Mouse (Mus musculus) right cerebral cortex, adult 2 months (tissue): ENCODE data around the gene Galntl6.

Source experiments
- DNase-seq, 2 experiments: peaks; one replicate each; pipeline ENCODE4 v3.0.0; 2021 to 2022; ENCODE audit warnings: low spot score in 2 of 2

The Galntl6 gene

GRCm38 (mm10) chr8:57843461-57843860, 1069.0 kb downstream of the Galntl6 start:
- DNase-seq, result no peak

DNA sequence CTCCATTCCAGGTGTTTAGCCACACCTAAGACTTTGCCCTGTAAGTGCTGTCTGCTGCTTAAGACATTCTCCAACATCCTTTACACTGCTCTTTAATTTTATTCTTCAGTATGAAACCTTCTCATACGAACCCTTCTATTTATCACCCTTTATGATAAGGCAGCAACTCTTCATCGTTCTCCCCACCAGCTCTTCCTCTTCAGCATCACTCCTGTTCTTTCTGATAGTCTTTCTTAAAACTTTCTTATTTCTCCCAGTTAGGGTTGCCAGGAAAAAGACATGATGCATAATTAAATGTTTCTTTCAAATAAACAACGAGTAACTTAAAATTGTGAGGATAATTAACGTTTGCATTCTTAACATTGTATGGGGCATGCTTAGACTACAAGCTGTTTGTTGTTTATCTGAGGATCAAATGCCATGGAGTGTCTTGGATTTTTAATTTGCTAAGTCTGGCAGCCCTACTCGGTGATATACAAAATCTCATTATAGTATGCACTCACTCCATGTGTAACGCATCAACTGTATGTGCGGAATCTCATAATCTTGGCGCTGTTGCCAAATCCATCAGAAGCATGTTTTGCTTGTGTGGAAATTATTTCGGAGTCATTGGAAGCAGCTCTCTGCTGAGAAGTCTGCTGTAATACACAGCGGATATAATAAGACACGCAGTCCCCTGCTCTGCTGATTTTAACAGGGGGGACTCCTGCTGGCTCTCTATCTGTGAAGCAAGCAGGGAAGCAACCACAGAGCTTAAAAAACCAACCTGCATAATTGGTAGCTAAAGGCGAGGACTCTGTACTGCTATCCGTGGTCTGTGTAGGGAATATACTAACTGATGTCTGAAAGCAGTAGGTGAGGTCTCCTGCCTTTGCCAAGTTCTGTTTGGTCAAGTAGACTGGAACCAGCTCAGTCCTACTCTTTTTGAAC, 1069.7 kb downstream of the Galntl6 start:
- DNase-seq, result peak; percentile 12 to 36

DNA sequence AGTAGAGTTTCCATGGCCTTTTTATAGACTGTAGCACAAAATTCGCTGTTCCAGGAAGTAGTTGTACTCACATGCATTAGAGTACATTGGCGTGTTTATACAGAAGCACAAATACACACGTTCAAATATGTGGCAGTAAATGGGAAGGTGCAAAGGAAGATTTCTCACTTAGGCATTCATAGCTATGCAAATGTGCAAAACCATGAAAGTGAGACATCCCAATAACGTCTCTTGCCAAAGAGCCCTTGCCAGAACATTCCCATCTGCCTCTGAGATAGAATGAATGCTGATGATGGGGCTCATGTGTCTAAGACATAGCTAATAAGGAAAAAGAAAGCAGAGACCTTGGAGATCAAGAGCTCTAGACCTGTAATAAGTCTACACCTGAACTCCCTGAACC, 1071.0 kb downstream of the Galntl6 start:
- no peak for DNase-seq

GRCm38 (mm10) chr8:57837384-57837783, 1075.1 kb downstream of the Galntl6 start:
- DNase-seq, result no peak

- DNase-seq, result no peak
Observed at GRCm38 (mm10) chr8:57836981-57837380, 1075.5 kb downstream of the Galntl6 start.

DNA sequence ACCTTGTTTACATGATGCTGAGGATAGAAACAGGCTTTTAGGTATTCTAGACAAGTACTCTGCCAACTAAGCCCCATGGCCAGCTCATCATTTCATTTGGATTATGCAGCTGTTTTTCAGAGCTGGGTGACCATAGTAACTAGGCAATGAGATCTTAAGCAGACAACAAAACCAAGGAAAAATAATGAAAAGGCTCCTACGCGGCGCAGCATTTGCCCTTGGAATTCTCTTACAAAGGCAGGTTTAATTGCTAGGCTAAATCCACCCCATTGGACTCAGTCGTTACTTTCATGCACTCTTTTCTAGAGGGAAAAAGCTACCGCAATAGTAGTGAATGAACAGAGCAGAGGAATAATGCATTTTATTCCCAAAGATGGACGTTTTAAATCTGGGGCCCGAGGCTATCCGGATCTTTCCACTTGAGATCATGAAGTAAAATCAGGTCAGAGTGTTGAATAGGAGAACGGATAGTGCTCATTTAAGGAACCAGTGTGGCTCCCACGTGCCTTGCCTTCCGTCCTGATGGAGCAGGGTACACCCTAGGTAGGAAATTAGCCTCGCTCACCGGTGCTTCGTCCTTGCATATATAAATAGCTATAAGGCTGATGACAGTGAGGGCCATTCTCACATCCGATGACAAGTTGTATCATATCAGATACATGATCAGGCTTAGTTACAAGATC, 1076.1 kb downstream of the Galntl6 start:
- peak in 1 of 2 experiments; percentile 7 for DNase-seq

- no peak for DNase-seq
Observed at GRCm38 (mm10) chr8:57823151-57823550, 1089.3 kb downstream of the Galntl6 start.

GRCm38 (mm10) chr8:57816034-57816433, 1096.4 kb downstream of the Galntl6 start:
- DNase-seq, result no peak

DNA sequence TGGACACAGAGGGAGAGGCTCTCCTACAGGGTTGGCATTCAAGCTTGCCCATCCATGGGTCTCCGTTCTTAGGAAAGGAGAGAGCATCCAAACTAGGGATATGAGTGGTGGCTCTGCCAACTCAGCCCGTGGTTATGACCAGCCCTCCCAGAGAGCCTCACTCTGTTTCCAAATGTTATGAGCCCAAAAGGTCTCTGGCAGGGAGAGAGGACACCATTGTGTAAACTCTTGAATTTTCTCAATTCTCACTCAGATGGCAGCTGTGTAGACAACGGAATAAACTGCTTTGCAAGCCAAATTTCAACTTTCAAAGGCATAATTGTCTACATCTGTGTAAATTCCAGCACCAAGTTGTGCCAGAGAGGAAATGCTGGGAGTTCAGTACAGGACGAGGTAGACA, 1105.4 kb downstream of the Galntl6 start:
- DNase-seq, result no peak

DNA sequence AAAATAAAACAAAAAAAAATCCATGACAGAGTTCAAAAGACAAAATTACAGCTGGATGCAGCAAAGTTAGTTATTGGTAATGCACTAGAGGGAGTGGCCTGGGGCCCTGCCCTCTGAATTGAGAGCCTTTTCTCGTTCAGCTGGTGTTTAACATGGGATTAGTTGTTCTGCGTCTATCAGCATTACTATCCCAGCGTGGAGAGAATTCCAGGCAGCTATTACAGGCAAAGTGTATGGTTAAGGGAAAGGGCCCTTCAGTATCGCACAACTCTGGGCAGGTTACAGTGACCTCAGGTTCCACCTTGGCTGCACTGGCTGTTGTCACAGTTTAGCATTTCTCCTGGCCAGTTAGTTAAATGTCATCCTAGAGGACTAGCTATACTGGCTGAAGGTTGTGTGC, 1107.3 kb downstream of the Galntl6 start:
- DNase-seq, result no peak

GRCm38 (mm10) chr8:57803821-57804220, 1108.6 kb downstream of the Galntl6 start:
- no peak for DNase-seq

DNA sequence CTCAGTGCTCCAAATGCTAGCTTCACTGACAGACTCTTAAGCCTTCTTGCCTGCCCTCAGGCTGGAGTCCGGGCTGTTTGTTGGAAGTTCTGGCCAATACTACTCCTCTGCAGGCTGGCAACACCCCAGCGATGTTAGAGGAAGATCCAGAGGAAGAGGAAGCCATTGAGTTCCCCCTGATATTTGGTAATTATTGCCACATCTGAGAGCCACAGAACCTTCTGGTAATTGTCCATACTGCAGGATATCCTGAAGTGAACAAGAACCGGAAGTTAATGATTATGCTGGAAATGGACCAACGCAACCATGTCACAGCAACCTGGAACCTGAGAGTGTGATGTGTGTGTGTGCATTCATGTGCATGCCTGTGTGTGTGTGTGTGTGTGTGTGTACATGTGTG, 1111.2 kb downstream of the Galntl6 start:
- no peak for DNase-seq

DNA sequence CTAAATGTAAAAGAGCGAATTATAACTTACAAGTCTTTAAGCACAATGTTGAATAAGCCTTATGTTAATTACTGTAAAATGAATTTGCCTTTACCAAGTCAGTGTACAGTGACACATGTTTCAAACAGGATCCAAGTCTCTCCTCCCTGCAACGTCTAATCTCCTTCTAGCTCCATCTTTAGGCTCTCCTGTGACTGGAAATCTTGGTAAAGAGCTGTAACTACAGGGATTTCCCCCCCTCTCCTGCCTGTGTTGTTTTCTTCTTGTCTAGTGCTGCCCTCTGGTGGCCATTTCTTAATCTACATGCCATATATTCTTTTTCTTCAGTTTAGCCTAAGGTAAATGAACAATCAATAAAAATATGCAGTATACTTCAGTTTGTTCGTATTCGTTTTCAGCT, 1112.1 kb downstream of the Galntl6 start:
- peak; percentile 75 to 86 for DNase-seq

DNA sequence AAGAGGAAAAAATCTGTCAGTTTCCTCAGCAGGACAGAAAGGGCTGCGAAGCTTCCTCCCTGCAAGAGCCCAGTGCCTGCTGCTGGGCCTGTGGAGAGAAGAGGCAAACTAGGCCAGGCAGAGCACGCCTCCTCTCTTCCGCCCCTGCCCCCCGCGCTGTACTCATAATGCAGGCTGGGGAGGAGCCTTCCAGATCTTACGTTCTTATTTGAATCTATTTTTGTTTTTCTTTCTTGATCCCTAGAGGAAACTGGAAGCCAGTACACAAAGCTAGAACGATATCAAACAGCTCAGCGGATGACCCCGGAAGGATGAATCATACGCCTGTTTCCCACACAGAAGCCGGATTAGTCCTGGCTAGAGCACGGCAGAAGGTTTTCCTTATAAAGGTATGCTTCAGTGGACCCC, 1112.6 kb downstream of the Galntl6 start:
- DNase-seq, result peak; percentile 59 to 64

DNA sequence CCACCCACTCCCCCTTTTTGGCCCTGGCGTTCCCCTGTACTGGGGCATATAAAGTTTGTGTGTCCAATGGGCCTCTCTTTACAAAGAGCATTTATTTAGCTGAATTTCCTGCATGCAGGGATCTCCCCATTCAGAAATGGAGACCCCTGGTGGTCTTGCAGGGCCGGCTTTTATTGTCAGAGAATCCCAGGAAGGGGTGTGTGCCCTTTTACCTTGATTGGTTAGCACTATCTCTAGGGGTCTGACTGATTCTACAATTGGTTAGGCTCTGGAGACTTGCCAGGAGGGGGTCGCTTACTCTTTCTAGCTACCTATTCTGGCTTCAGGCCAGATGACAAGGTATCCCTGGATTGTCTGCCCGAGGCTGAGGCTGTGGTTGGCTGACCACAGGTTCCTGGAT, 1119.0 kb downstream of the Galntl6 start:
- DNase-seq, result no peak

GRCm38 (mm10) chr8:57792246-57792645, 1120.2 kb downstream of the Galntl6 start:
- peak in 1 of 2 experiments; percentile 25 for DNase-seq

GRCm38 (mm10) chr8:57791309-57791721, 1121.1 kb downstream of the Galntl6 start:
- DNase-seq, result peak; percentile 21 to 33

DNA sequence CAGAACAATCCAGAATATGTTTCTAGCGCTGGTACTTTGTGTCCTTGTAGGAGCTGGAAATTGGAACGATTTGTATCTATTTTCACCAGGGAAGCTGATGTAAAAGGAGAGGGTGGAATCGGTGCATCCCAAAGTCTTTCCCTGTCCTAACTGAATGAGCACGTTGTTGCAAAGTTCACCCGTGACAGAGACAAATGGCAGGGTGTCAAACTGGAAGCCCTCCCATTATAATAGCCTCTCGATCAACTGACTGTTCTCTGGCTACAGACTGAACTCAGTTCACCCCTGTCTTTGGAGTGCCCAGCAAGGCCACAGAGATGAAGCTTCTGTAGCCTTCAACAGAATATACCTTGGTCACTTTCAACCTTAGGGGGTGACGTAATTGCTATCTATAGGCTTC, 1132.9 kb downstream of the Galntl6 start:
- DNase-seq, result no peak

GRCm38 (mm10) chr8:57777988-57778721, 1134.3 kb downstream of the Galntl6 start:
- no peak for DNase-seq

DNA sequence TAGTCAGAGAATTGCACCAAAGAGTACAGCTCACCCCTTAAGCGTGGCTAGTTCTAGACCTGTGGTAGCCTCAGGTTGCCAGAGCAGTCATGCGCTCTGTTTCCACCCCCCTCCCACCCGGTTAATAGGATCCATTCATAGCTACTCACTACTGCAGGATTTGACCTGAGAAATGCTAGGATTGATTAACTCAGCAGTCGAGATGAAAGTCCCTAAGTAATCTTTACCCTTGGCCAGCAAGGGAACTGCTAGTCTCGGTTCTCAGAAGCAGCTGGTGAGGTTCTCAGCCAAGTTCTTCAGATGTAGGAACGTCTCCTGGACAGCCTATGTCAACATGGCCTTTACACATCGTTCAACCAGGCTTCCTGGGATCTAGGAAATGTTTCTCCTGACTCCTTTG, 1135.7 kb downstream of the Galntl6 start:
- no peak for DNase-seq

DNA sequence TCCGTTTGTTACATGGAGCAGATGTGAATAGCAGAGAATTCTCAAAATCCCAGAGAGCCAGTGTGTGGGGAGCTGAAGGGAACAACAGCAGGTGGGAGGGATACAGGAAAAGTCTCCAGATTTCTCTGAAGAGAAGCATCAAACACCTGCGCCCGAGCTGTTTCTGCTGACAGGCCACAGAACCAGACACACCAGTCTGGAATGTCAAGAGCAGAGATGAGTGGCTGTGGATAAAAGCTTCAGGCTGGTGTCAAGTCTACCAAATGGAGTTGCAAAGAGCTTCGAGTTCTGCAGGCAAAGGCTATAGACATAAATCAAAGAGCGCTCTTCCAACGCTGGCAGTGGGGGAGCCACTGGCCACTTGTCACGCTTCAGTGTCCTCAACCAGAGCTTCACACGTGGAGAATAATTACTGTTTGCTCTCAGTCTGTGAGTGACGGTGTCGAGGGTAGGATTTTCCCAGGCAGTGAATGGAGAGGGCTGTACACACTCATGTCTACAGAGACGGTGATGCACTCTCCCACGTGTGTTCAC, 1139.6 kb downstream of the Galntl6 start:
- peak; percentile 40 to 54 for DNase-seq

- no peak for DNase-seq
Observed at GRCm38 (mm10) chr8:57767541-57767940, 1144.9 kb downstream of the Galntl6 start.
